Mouse (Mus musculus) adrenal gland, postnatal 14 days (tissue): Measurements from ENCODE around the gene Gm20388. TPM values are rescaled to one million over a fixed set of nuclear protein-coding genes. Genes with fewer than 3 reads are reported as not detected.

ENCODE experiments used
- DNase-seq: peaks from one replicate; pipeline ENCODE4 v3.0.0; 2021; ENCODE audit warnings: mixed read lengths
- total RNA-seq: library from RNA; stranded (reverse); gene quantifications from 2 replicates; pipeline ENCODE4 v1.2.3, GENCODE M21; 2021

The Gm20388 gene
- total RNA-seq, 1 experiment from 2014 or later = 17.6 TPM

DNA sequence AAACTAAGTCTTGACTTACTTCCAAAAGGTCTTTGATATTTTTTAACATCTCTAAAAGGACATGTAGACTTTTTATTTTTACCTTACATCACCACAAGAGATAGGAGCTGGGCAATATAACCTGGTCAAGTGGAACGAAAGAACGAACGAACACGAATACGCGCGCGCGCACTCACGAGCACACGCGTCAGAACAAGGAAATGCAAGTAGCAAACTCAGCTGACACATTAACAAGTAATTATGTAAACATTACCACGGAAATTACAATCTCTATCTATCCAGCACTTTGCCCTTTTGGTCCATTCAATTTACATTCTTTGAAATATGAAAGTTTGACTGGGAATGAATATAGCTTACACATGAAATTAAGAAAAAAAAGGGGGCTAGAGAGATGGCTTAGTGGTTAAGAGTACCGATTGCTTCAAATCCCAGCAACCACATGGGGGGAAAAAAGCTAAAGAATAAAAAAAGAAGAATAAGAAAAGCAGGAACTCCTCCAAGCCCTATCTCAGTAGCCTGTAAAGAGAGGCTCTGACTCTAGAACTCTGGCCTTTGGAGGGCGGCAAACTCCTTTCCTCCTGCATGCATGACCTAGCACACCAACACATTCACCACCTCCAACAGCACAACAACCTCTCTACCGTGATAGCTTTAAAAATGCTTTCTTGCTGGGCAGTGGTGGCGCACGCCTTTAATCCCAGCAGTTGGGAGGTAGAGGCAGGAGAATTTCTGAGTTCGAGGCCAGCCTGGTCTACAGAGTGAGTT is 3072.7 kb downstream of the Gm20388 start:
- no peak for DNase-seq

DNA sequence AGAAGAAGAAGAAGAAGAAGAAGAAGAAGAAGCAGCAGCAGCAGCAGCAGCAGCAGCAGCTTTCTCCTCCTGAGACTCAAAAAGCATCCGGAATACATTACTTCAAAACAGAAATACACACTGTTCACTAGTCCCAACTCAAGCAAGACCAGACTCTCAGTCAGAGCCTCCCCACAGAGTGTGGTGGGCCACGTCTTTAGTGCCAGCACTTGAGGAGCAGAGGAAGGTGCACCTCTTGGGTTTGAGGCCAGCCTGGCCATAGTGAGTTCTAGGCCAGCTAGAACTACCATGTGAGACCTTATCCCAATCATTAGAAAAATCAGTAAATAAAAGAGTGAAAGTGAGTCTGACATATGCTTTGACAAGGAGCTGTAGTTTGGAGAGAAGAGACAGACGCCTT is 3073.5 kb downstream of the Gm20388 start:
- no peak for DNase-seq

DNA sequence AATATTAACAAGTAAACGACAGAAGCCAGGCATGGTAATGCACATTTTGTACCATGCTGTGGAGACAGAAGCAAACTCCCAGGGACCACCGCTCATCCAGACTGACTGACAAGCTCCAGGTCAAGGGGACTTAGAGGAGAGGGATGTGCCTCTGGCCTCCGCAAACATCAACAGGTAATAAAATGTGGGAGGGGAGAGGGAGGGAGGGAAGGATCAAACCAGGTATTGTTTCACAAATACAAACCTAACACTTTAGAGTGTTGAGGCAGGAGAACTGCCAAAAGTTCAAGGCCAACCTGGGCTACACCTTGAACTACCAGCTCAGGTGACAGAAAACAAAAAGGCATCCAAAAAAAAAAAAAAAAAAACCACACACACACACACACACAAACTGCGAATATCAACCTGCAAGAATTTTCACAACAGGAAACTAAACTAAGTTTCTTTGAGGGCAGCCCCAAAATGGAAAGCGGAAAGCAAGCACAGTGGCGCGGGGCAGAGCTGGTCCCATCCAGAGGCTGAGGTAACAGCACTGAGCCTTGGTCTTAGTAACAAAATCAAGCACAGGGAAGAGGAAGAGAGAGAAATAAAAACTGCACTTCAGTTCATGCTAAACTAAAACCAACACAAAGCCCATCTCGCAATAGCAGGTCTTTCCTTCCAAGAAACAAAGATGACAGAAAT is 3076.0 kb downstream of the Gm20388 start:
- no peak for DNase-seq

DNA sequence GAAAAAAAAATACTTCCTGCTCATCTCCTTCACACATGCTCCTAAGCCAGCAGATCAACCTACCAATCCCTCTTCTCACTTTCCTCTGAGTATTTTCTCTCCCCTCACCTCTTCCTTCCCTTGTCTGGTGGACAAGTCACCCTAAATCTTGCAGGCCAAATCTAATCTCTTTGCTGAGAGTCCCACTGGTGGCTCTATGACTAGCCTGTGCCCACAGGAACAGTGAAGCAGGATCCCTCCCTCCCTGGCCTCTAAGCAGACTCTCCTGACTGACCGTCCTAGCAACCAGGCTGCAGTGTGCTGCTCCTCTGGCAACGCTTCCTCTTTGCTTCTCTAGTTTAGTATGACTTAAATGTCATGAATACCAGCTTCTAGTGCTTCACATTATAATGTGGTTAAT is 3076.6 kb downstream of the Gm20388 start:
- DNase-seq = no peak

DNA sequence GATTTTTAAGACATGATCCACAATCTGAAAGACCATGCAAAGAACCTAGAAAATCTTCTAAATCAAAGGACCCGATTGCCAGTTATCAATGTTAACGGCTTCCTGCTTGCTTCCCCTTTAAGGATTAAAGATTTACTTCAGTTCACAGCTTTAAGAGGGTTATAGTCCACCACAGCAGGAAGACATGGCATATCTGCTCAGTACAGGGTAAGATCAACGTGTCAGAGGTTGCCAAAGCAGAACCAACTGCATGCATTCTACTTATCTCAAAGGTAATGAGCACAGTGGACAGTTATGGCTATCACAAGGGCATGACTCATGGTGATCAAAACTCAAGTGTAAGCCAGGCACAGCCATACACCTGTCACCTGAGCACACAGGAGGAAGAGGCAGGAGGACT is 3078.3 kb downstream of the Gm20388 start:
- DNase-seq = no peak

DNA sequence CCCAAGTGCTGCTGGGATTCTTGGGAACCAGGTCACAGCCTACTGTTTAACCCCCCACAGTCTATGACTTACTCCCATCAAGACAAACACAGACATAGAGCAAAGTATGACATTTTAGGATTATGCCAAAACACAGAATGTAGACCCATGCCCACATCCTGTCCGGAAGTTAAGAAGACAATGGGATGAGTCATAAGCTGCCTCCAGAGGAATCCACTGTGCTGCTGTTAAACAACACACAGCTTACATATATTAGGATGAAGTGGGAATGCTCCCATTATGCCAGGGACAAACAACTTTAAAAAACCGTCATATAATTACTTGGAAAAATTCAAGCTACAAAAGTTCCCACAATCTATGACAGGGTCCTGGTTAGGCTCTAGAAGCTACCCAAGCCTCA is 3079.3 kb downstream of the Gm20388 start:
- no peak for DNase-seq

DNA sequence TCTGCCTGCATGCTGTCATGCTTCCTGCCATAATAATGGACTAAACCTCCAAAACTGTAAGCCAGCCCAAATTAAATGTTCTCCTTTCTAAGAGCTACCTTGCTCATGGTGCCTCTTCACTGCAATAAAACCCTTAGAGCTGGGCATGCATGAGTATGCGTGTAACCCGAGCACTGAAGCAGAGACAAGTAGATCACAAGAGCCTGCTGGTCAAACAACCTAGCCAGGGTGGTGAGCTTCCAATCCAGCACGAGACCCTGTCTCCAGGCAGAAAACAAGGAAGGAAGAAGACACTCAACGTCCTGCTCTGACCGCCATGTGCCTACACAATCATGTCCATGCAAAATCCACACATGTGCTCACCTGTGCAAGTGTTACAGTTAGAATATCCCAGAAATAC is 3080.7 kb downstream of the Gm20388 start:
- no peak for DNase-seq

DNA sequence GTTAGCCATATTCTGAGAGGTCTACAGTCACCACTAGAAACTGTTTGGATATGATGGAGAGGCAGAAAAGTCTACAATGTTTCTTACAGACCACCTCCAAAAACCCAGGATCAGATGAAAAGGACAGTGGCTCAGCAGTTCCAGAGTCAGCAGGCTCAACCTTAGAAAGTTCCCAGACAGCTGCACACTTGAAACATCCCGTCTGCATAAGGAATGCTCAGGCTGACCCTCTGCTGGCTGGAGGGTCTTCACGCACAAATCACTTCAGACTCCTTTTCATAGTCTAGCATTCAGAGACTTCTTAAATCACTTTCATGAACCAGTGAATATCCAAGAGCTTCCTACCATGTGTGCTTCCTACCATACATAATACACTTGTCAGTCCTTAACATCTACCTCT is 3081.7 kb downstream of the Gm20388 start:
- DNase-seq = no peak

DNA sequence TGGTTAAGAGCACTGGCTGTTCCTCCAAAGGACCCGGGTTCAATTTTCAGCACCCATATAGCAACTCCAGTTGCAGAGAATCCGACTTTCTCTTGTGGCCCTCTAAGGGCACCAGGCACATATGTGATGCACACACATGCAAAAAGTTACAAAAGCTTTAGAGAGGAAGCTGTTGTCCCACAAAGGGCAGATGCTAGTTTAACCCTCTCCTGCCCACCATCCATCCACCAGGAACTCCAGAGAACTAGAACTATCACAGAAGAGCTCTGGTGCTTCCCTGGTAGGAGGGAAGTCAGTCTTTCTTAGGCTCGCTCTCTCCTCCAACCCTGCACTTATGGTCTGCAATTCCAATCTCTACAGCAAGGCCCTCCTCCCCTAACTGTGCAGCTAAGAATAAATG is 3082.4 kb downstream of the Gm20388 start:
- no peak for DNase-seq

DNA sequence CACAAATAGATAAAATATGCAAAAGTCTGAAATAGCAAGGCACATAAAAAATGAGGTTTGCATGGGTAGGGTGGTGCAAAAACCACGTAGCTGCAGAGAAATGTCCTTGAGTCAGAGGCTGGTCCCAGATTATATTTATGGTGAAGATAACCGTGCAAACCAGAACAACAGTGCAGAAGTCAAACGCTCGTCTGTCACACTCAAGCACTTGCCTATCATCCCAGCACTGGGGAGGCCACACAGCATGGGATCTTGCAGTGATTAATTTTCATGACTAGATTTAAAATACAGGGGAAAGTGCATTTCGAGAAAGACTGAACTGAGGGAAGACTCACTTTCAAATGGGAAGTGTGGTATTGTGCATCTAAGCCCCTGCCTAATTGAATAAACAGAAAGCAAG is 3083.1 kb downstream of the Gm20388 start:
- DNase-seq = no peak

DNA sequence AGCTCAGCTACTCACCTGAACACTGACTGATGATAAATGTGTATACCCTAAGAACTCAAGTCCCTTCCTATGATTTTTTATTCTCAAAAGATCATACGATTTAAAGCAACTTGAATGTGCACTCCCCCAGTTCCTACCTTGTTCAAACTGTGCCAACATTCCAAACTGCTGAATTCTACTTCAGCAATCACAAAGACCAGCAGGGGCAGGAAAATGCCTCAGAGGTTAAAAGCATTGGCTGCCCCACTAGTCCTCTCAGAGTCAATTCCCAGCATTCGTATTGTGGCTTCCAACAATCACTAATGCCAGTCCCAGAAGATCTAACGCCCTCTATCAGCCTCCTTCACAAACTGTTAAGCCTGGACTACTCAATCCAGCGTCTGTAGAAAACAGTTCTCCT is 3087.3 kb downstream of the Gm20388 start:
- DNase-seq = no peak

DNA sequence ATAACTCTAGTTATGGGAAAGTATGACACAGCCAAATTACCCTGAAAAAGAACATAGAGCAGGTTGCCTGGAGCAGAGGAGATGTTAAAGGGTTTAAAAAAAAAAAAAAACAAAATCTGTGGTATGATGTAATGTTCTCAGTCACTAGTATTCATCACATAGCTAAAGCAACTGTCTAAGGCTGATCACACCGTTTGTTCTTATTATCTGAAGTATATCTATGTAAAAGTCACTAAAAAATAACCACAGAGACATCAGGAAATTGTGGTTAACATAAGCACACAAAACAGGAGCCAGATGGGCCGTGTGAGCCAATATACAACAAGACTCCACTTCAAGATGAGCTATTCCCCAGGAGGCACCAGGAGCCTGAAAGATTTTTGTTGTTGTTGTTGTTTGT is 3089.7 kb downstream of the Gm20388 start:
- no peak for DNase-seq

DNA sequence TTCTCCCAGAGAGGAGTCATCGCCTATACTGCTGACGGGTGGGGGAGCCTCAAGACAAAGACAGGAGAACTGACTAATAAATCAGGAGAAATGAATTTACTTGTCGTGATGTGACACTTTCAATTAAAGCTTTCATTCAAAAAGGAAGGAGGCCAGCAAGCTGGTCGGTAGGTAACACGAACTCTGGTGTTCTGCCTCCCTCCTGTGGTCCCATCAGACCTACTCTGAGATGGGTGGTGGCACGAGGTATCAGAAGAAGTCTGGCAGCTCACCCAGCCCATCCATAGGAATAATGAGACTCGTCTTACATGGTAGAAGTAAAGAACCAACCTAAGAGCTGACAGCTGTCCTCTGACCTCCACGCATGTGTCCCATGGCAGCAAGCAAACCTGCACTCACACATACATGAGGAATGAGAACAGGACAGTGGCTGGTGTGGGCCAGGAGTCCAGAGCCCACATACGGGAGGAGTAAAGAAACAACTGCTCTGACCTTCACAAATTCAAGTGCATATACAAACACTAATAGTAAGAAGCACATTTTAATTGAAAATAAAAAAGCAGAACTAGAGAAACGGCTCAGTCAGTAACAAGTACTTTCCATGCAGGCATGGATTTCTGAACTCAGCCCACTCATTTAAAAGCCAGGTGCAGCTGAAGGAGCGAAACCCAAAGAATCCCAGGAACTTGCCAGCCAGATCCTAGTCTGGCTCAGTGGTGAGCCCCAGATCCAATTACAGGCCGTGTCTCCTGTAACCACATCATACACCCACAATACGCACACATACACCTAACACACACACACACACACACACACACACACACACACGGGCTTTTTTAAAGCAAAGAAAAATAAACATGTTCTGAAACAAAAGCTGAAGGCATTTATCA is 3093.6 kb downstream of the Gm20388 start:
- DNase-seq = no peak

DNA sequence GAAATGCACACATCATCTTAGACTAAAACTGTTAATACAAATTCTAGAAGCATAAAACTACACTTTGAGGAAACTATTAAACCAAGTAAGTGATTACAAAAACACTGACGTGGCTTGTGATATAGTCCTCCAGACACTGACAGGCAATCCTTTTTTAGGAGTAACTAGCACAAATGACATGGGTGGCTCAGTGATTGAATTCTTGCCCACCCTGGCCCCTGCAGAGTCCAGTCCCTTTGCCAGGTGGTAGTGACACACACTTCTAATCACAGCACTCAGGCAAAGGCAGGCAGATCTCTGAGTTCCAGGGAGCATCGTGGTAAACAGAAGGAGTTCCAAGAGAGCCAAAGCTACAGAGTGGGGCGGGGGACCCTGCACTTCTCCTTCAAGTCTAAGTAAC is 3094.7 kb downstream of the Gm20388 start:
- DNase-seq = no peak

DNA sequence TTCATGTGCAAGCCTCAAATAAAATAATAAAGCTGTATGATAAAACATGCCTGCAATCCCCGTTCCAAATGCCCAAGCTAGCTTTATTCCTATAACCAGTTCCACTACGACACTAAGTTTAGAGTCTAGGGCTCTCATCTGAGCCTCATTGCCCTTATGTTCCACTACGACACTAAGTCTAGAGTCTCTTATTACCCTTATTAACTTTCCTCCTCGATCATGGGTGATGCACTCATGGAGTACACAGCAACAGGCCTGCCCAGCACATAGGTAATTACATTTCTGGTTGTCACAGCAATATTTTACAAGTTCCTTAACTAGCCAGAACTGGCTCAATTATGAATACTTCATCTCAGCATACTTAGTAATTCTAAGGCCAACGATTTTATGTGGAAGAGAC is 3095.2 kb downstream of the Gm20388 start:
- DNase-seq = no peak

DNA sequence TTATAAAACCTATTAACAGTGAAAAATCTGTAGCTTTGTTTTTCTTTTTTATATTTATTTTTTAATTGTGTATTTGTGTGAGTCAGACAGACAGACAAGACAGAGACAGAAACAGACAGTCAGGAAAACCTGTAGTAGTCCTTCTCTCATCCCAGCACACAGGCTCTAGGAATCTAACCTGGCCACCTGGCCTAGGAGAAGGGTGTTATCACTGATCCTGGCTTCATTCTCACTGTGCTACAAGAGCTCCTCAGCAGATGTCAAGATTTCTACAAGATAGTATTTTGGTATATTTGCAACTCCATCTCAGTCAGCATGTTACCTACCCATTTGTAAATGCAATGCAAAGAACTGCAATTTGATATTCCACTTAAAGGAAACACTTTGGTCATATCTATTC is 3100.7 kb downstream of the Gm20388 start:
- no peak for DNase-seq

DNA sequence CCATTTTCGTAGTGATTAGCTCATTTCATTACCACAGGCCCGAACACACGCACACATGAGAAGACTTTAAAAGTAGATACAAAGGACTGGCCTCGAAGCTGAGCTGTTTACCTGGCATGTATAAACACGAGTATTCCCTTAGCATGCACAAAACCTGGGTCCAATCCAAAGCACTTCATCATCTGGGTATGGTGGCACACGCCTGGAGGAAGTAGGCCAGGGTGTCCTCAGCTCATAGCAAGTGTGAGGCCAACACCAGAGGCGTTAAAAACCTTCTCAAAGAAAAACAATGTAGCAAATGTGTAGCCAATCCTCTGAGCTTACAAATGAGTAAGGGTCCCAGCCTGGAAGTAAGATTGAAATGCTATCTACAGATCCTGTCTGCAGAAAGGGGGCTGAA is 3103.8 kb downstream of the Gm20388 start:
- peak; percentile 41 for DNase-seq

DNA sequence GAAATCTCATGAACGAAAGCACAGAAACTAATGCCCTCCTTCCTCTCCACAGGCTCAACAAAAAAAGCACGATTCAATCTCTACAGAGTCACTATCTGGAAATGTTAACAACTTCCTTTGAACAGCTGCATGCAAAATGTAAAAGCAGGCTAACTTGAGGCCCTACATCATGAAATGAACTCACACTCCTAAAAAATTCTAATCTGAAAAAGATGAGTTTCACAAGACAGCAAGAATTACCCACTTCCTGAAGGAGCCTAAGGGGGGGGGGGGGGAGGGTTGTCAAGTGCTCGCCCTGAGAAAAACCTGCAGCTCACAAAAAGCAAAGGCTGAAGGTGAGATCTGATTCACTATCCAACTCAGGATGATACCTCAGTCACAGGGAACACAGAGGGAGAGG is 3104.4 kb downstream of the Gm20388 start:
- DNase-seq = no peak

DNA sequence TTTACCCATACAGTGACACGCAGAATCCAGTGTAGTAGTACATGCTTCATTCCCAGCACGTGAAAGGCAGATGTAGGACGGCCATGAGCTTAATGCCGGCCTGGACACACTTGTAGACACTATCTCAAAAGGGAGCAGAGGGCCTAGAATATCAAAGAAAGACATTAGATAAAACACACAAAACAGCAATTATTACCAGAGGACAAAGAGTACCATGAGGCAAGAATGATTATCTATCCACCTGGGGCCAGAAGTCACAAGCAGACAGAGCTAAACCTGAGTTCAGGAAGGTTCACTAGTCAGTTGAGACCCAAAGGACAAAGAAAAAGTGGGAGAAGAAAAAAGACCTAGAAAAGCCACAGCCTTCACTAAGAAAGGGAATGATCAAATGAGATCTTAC is 3106.5 kb downstream of the Gm20388 start:
- DNase-seq = no peak

DNA sequence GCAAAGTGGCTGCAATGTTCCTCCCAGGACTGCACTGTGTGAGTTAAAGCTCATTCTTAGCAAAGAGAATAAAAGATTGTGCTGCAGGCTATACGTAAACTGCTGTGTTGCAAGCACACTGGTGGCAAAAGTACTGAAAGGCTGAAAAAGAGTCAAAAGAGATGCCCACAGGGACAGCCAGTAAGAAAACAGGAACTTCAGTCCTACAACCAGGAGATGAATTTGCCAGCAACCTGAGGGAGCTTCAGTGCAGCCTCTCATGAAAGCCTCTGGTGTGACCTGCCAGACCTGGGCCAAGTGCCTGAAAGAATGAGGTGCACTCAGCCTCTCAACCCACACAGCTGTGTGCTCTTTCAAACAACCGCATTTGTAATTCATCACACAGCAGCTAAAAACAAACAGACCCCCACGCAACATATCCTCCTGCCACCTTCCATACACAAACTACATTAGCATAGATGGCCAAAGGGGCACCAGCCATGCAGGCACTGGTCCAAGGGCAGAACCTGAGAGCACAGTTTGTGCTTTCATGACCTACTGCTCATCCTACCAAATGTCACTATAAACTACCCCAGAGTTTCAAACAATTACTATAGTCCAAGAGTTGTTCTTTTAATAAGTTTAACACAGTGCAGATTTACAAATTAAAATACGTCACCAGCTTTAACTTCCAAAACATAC is 3108.0 kb downstream of the Gm20388 start:
- no peak for DNase-seq

DNA sequence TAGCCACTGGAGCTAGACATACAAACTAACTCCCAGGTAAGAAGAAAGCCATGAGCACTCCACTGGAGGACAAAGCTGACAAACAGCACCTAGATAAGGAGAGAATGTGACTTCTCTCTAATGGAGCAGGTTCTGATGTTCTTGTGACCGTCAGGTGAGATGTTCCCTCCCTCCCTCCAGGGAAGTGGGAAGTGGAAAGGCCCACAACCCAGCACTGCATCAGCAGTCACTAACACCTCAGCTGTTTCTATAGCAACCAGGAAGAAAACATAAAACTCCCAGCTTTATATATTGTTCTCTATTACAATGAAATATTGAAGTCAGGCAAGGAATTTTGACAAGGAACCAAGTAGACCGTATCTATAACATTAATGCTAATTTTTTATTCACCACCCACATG is 3109.4 kb downstream of the Gm20388 start:
- DNase-seq = no peak

DNA sequence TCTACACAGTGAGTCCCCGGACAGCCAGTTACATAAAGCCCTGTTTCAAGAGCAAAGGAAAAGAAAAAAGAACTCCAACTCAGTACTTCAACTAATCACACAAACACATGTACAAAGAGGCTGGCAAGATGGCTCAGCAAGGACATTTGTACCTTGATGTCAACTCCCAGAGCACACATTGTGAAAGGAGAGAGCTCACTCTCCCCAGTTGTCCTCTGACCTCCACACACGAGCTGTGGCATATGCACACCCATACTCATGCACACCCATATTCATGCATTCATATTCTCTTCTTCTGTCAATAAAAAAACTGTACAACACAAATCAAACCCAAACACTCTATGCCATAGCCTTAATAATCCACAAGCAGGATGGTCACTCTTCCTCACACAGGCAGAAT is 3110.2 kb downstream of the Gm20388 start:
- no peak for DNase-seq

DNA sequence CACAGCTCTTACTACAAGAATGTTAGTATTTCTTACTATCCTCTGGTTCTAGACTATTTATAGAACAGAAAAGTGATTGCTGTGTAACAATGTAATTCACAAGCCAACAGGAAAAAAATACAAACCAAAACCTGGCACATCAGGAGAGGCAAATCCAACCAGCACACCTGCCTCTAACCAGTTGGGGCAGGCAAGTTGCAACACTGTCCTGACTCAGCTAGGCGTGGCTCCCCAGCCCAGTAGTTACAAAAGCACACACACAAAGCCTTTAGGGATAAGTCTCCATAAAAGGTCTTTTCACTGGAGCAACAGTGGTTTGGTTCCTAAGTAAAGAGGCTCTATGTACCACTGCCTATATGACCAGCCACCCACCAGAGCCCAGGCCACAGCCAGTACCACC is 3110.6 kb downstream of the Gm20388 start:
- peak; percentile 50 for DNase-seq
